Mouse (Mus musculus) liver, embryonic 13.5 days (tissue): ENCODE measurements around the gene Ms4a10. TPM values are rescaled to one million over a fixed set of nuclear protein-coding genes. Genes with fewer than 3 reads are reported as not detected.

Experiments
- ATAC-seq: fragments of 200-750 bp; cut with Nextera tagmentation; 2 replicates; pipeline ENCODE4 v1.8.0; 2017; ENCODE audit warnings: low read depth, mild to moderate bottlenecking, moderate number of reproducible peaks, moderate library complexity
- DNase-seq: peaks from one replicate; pipeline ENCODE4 v3.0.0; 2022
- H3K27ac ChIP-seq: fragments of 300-500 bp; sonication (generic); 2 replicates; pipeline ENCODE4 v1.5.1; 2015; ENCODE audit warnings: moderate library complexity, mild to moderate bottlenecking, inconsistent platforms
- H3K27me3 ChIP-seq: fragments of 300-500 bp; sonication (generic); 2 replicates; pipeline ENCODE4 v1.6.1; 2015; ENCODE audit warnings: mild to moderate bottlenecking, inconsistent platforms
- H3K36me3 ChIP-seq: fragments of 300-500 bp; sonication (generic); 2 replicates; pipeline ENCODE4 v1.6.1; 2015; ENCODE audit warnings: mild to moderate bottlenecking, inconsistent platforms
- H3K4me1 ChIP-seq: fragments of 300-500 bp; sonication (generic); replicated peaks from 2 replicates; pipeline ENCODE4 v1.6.1; 2015; ENCODE audit warnings: inconsistent platforms
- H3K4me2 ChIP-seq: fragments of 300-500 bp; sonication (generic); 2 replicates; pipeline ENCODE4 v1.6.1; 2015; ENCODE audit warnings: inconsistent platforms, mild to moderate bottlenecking, moderate library complexity
- H3K4me3 ChIP-seq: fragments of 300-500 bp; sonication (generic); replicated peaks from 2 replicates; pipeline ENCODE4 v1.5.1; 2015; ENCODE audit warnings: mild to moderate bottlenecking, inconsistent platforms
- H3K9ac ChIP-seq: fragments of 300-500 bp; sonication (generic); 2 replicates; pipeline ENCODE4 v1.6.1; 2015; ENCODE audit warnings: mild to moderate bottlenecking, inconsistent platforms
- H3K9me3 ChIP-seq: fragments of 300-500 bp; sonication (generic); replicated peaks from 2 replicates; pipeline ENCODE4 v1.6.1; 2016; ENCODE audit warnings: inconsistent platforms
- WGBS: fragments of 180-500 bp; shearing (Covaris S2); methylation state at CpG from one replicate; pipeline ENCODE4 v1.1.7; 2015; ENCODE audit not compliant: insufficient replicate concordance; 5-methylcytosine and 5-hydroxymethylcytosine counted together
- polyA plus RNA-seq: library from polyadenylated mRNA; unstranded; fragments of >200 nt; fragmentation: Nextera tagmentation; extraction: Ambion mirVana; gene quantifications from 2 replicates; pipeline ENCODE4 v1.2.1, GENCODE M21; 2015

Ms4a10 gene
- polyA plus RNA-seq = not detected in 2 replicates

GRCm38 (mm10) chr19:10974238-10974865 is at the start of gene Ms4a10:
Gene Ms4a10 (minus strand): TSS chr19:10974670.
- Histone ChIP-seq H3K36me3 (no peaks in the 10 kb centered on the region), H3K4me1 (peaks cover under 1% of the 10 kb centered on the region; the same call in 1 of the 2 replicates), H3K9ac (no peak within 1 kb of the TSS), H3K27ac (no peak within 1 kb of the TSS), H3K27me3 (no peaks in the 10 kb centered on the region), H3K4me2 (no peak within 1 kb of the TSS), H3K4me3 (no peak within 1 kb of the TSS), H3K9me3 (no peaks in the 10 kb centered on the region)
- no peak for ATAC-seq
- 34% methylated on average over 4 of the region's 4 CpGs for WGBS
- DNase-seq = no peak

- Histone ChIP-seq H3K27ac (no peak overlapping the region), H3K27me3 (no peaks in the 10 kb centered on the region), H3K4me2 (no peak overlapping the region), H3K36me3 (no peaks in the 10 kb centered on the region), H3K4me1 (no peaks in the 10 kb centered on the region), H3K9ac (no peak overlapping the region), H3K4me3 (no peak overlapping the region), H3K9me3 (no peaks in the 10 kb centered on the region)
- no peak for DNase-seq
- ATAC-seq = no peak
These were observed 47.9 kb upstream of the Ms4a10 start for GRCm38 (mm10) chr19:11022382-11022781.

- Histone ChIP-seq H3K9ac (no peak within 1 kb of the TSS), H3K36me3 (no peaks in the 10 kb centered on the region), H3K9me3 (no peaks in the 10 kb centered on the region), H3K4me1 (no peaks in the 10 kb centered on the region), H3K4me2 (no peak within 1 kb of the TSS), H3K4me3 (no peak within 1 kb of the TSS), H3K27ac (no peak within 1 kb of the TSS), H3K27me3 (no peaks in the 10 kb centered on the region)
- no peak for ATAC-seq
- 68% methylated on average over 3 of the region's 3 CpGs for WGBS
- no peak for DNase-seq
These were observed 43.4 kb upstream of the Ms4a10 start, which contains the start of gene Ms4a18 for GRCm38 (mm10) chr19:11017891-11018290. Gene Ms4a18 (minus strand): TSS chr19:11018031.

GRCm38 (mm10) chr19:11017251-11017650 is 42.8 kb upstream of the Ms4a10 start:
- ATAC-seq = no peak
- H3K9ac ChIP-seq = no peak overlapping the region

GRCm38 (mm10) chr19:11015998-11016397 is 41.5 kb upstream of the Ms4a10 start:
- H3K27ac ChIP-seq = no peak overlapping the region
- no peak overlapping the region for H3K4me3 ChIP-seq
- ATAC-seq (no peak), DNase-seq (no peak)
- no peaks in the 10 kb centered on the region for H3K36me3 ChIP-seq
- no peaks in the 10 kb centered on the region for H3K27me3 ChIP-seq
- no peak overlapping the region for H3K4me2 ChIP-seq
- no peak overlapping the region for H3K9ac ChIP-seq
- no peaks in the 10 kb centered on the region for H3K4me1 ChIP-seq
- 59% methylated on average over 1 of the region's 1 CpGs for WGBS
- H3K9me3 ChIP-seq = no peaks in the 10 kb centered on the region

More at GRCm38 (mm10) chr19:11017251-11017650, 42.8 kb upstream of the Ms4a10 start:
- Histone ChIP-seq H3K9me3 (no peaks in the 10 kb centered on the region), H3K4me3 (no peak overlapping the region), H3K27ac (no peak overlapping the region), H3K36me3 (no peaks in the 10 kb centered on the region), H3K4me1 (no peaks in the 10 kb centered on the region), H3K4me2 (no peak overlapping the region), H3K27me3 (no peaks in the 10 kb centered on the region)
- DNase-seq = no peak
- WGBS = 65% methylated on average over 2 of the region's 2 CpGs

- no peak; the same call in 1 of the 2 replicates for ATAC-seq
- DNase-seq = no peak
- no peaks in the 10 kb centered on the region for H3K9me3 ChIP-seq
- no peak overlapping the region for H3K9ac ChIP-seq
- H3K27me3 ChIP-seq = no peaks in the 10 kb centered on the region
- no peak overlapping the region for H3K27ac ChIP-seq
- H3K4me2 ChIP-seq = no peak overlapping the region
- no peaks in the 10 kb centered on the region for H3K4me1 ChIP-seq
- no peak overlapping the region for H3K4me3 ChIP-seq
- H3K36me3 ChIP-seq = no peaks in the 10 kb centered on the region
These were observed 41.0 kb upstream of the Ms4a10 start for GRCm38 (mm10) chr19:11015468-11015867.

- no peak within 1 kb of the TSS for H3K27ac ChIP-seq
- WGBS = 63% methylated on average over 7 of the region's 7 CpGs
- 0 out of 2 replicates have a peak, but pooled peaks cover 4% of the 10 kb centered on the region for H3K27me3 ChIP-seq
- ATAC-seq (no peak), DNase-seq (no peak)
- no peak within 1 kb of the TSS for H3K9ac ChIP-seq
- no peak within 1 kb of the TSS for H3K4me2 ChIP-seq
- no peaks in the 10 kb centered on the region for H3K9me3 ChIP-seq
- H3K36me3 ChIP-seq = no peaks in the 10 kb centered on the region
- no peaks in the 10 kb centered on the region for H3K4me1 ChIP-seq
- no peak within 1 kb of the TSS for H3K4me3 ChIP-seq
These were observed 18.7 kb upstream of the Ms4a10 start, which contains the start of gene Ms4a15 for GRCm38 (mm10) chr19:10993150-10993549. Gene Ms4a15 (minus strand): TSS chr19:10993250.

- ATAC-seq (no peak), DNase-seq (no peak)
- Histone ChIP-seq H3K36me3 (no peaks in the 10 kb centered on the region), H3K27ac (no peak overlapping the region), H3K4me3 (no peak overlapping the region), H3K4me2 (no peak overlapping the region), H3K4me1 (no peaks in the 10 kb centered on the region), H3K9me3 (no peaks in the 10 kb centered on the region), H3K9ac (no peak overlapping the region), H3K27me3 (0 out of 2 replicates have a peak, but pooled peaks cover 4% of the 10 kb centered on the region)
These were observed 17.4 kb upstream of the Ms4a10 start for GRCm38 (mm10) chr19:10991911-10992310.

- no peak overlapping the region for H3K27ac ChIP-seq
- H3K9ac ChIP-seq = no peak overlapping the region
- no peak overlapping the region for H3K4me2 ChIP-seq
- H3K9me3 ChIP-seq = no peaks in the 10 kb centered on the region
- no peaks in the 10 kb centered on the region for H3K4me1 ChIP-seq
- no peak overlapping the region for H3K4me3 ChIP-seq
- ATAC-seq (no peak), DNase-seq (no peak)
- 0 out of 2 replicates have a peak, but pooled peaks cover 4% of the 10 kb centered on the region for H3K27me3 ChIP-seq
- no peaks in the 10 kb centered on the region for H3K36me3 ChIP-seq
- WGBS = 50% methylated on average over 1 of the region's 1 CpGs
These were observed 16.3 kb upstream of the Ms4a10 start for GRCm38 (mm10) chr19:10990751-10991150.

- Histone ChIP-seq H3K4me2 (no peak overlapping the region), H3K4me1 (no peaks in the 10 kb centered on the region), H3K9me3 (no peaks in the 10 kb centered on the region), H3K27me3 (0 out of 2 replicates have a peak, but pooled peaks cover 4% of the 10 kb centered on the region), H3K4me3 (no peak overlapping the region), H3K9ac (no peak overlapping the region), H3K36me3 (no peaks in the 10 kb centered on the region), H3K27ac (no peak overlapping the region)
- ATAC-seq (no peak), DNase-seq (no peak)
- 73% methylated on average over 1 of the region's 1 CpGs for WGBS
These were observed 14.1 kb upstream of the Ms4a10 start for GRCm38 (mm10) chr19:10988563-10988962.

- Histone ChIP-seq H3K27ac (no peak overlapping the region), H3K4me1 (no peaks in the 10 kb centered on the region), H3K36me3 (no peaks in the 10 kb centered on the region), H3K4me3 (no peak overlapping the region), H3K4me2 (no peak overlapping the region), H3K27me3 (no peaks in the 10 kb centered on the region), H3K9me3 (no peaks in the 10 kb centered on the region), H3K9ac (no peak overlapping the region)
- DNase-seq (no peak), ATAC-seq (no peak)
- WGBS = 72% methylated on average over 4 of the region's 4 CpGs
These were observed 11.4 kb upstream of the Ms4a10 start for GRCm38 (mm10) chr19:10985889-10986288.

- ATAC-seq (no peak), DNase-seq (no peak)
These were observed 10.1 kb upstream of the Ms4a10 start for GRCm38 (mm10) chr19:10984551-10984950.

More at GRCm38 (mm10) chr19:10984551-10984950, 10.1 kb upstream of the Ms4a10 start:
- 60% methylated on average over 13 of the region's 13 CpGs for WGBS
- Histone ChIP-seq H3K4me1 (peaks cover 2% of the 10 kb centered on the region; the same call in 1 of the 2 replicates), H3K9me3 (no peaks in the 10 kb centered on the region), H3K9ac (no peak overlapping the region), H3K36me3 (no peaks in the 10 kb centered on the region), H3K4me3 (no peak overlapping the region), H3K4me2 (no peak overlapping the region), H3K27me3 (no peaks in the 10 kb centered on the region), H3K27ac (no peak overlapping the region)
